Mouse (Mus musculus): ENCODE measurements around the gene Atp5g2. TPM values are rescaled to one million over a fixed set of nuclear protein-coding genes. Genes with fewer than 3 reads are reported as not detected.
A peak's percentile ranks its signal among the peaks of the same experiment; 100 is the strongest.

Atp5g2 gene
- polyA plus RNA-seq, 1 experiment, result 434 TPM

GRCm38 (mm10) chr15:102624970-102625686, 47.0 kb downstream of the Atp5g2 start, which contains the start of the genes Gm28047 and Atf7:
TSS of gene Gm28047 (minus strand) at chr15:102625067.
TSS of gene Atf7 (minus strand) at chr15:102625464.
- WGBS, result under 1% methylated on average over 51 of the region's 51 CpGs
- Histone ChIP-seq H3K4me3 (ENCODE audit: control insufficient read depth, insufficient read depth, low read length) (peak within 1 kb of the TSS; percentile 73), H3K36me3 (ENCODE audit: control insufficient read depth, insufficient read depth, low read length) (no peaks in the 10 kb centered on the region), H3K4me1 (replicated peaks; ENCODE audit: control insufficient read depth, insufficient read depth, low read length) (peaks cover 9% of the 10 kb centered on the region), H3K27ac (ENCODE audit: control insufficient read depth, insufficient read depth, low read length) (peak within 1 kb of the TSS; percentile 39; the same call in 1 of the 2 replicates), H3K27me3 (ENCODE audit: control insufficient read depth, insufficient read depth, low read length) (no peaks in the 10 kb centered on the region)
- TF ChIP-seq POLR2A (IDR thresholded peaks at IDR 0.05; ENCODE audit: control insufficient read depth, extremely low read depth, insufficient read depth, low read length, poor library complexity) (peak; percentile 50), CTCF (IDR thresholded peaks at IDR 0.05; ENCODE audit: borderline replicate concordance, control insufficient read depth, extremely low read depth, insufficient read depth, low read length, poor library complexity) (0 out of 2 replicates have a peak, but pooled peaks have one; percentile 35)
- DNase-seq, result peak; percentile 100

GRCm38 (mm10) chr15:102624291-102624969, 47.7 kb downstream of the Atp5g2 start:
- Histone ChIP-seq H3K27ac (ENCODE audit: control insufficient read depth, insufficient read depth, low read length) (no peak overlapping the region), H3K36me3 (ENCODE audit: control insufficient read depth, insufficient read depth, low read length) (no peaks in the 10 kb centered on the region), H3K4me3 (ENCODE audit: control insufficient read depth, insufficient read depth, low read length) (peak overlapping the region; percentile 73), H3K27me3 (ENCODE audit: control insufficient read depth, insufficient read depth, low read length) (no peaks in the 10 kb centered on the region), H3K4me1 (replicated peaks; ENCODE audit: control insufficient read depth, insufficient read depth, low read length) (peaks cover 9% of the 10 kb centered on the region)
- DNase-seq, result no peak
- 3% methylated on average over 17 of the region's 17 CpGs for WGBS
- TF ChIP-seq CTCF (IDR thresholded peaks at IDR 0.05; ENCODE audit: borderline replicate concordance, control insufficient read depth, extremely low read depth, insufficient read depth, low read length, poor library complexity) (no peak), POLR2A (IDR thresholded peaks at IDR 0.05; ENCODE audit: control insufficient read depth, extremely low read depth, insufficient read depth, low read length, poor library complexity) (no peak)

DNA sequence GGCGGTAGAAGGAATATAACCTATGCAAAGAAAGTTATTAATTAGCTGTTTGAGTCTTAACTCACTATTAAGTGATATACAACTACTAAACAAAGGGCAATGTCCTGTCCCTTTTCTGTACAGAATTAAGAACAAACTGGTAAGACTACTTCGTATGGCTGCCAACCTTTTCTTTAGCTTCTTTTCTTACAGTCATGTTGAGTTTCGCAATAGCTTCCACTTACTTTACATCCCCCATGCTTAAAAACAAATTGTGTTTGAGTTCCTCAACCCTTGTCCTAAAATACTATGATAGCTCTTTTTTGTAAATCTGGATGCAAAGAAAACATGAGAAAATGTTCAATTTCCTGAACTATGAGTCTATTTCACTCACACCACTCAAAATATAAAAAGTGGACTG, 49.0 kb downstream of the Atp5g2 start:
- TF ChIP-seq POLR2A (IDR thresholded peaks at IDR 0.05; ENCODE audit: control insufficient read depth, extremely low read depth, insufficient read depth, low read length, poor library complexity), result no peak
- no peak for TF ChIP-seq CTCF (IDR thresholded peaks at IDR 0.05; ENCODE audit: borderline replicate concordance, control insufficient read depth, extremely low read depth, insufficient read depth, low read length, poor library complexity)
- DNase-seq, result no peak
- Histone ChIP-seq H3K36me3 (ENCODE audit: control insufficient read depth, insufficient read depth, low read length) (no peaks in the 10 kb centered on the region), H3K27me3 (ENCODE audit: control insufficient read depth, insufficient read depth, low read length) (no peaks in the 10 kb centered on the region), H3K27ac (ENCODE audit: control insufficient read depth, insufficient read depth, low read length) (no peak overlapping the region), H3K4me3 (ENCODE audit: control insufficient read depth, insufficient read depth, low read length) (no peak overlapping the region), H3K4me1 (replicated peaks; ENCODE audit: control insufficient read depth, insufficient read depth, low read length) (peaks cover 9% of the 10 kb centered on the region)
- WGBS, result 84% methylated on average over 3 of the region's 3 CpGs

GRCm38 (mm10) chr15:102622536-102622935, 49.6 kb downstream of the Atp5g2 start:
- Histone ChIP-seq H3K27me3 (ENCODE audit: control insufficient read depth, insufficient read depth, low read length) (no peaks in the 10 kb centered on the region), H3K27ac (ENCODE audit: control insufficient read depth, insufficient read depth, low read length) (no peak overlapping the region), H3K4me3 (ENCODE audit: control insufficient read depth, insufficient read depth, low read length) (no peak overlapping the region), H3K4me1 (replicated peaks; ENCODE audit: control insufficient read depth, insufficient read depth, low read length) (peaks cover 9% of the 10 kb centered on the region), H3K36me3 (ENCODE audit: control insufficient read depth, insufficient read depth, low read length) (no peaks in the 10 kb centered on the region)
- TF ChIP-seq CTCF (IDR thresholded peaks at IDR 0.05; ENCODE audit: borderline replicate concordance, control insufficient read depth, extremely low read depth, insufficient read depth, low read length, poor library complexity) (no peak), POLR2A (IDR thresholded peaks at IDR 0.05; ENCODE audit: control insufficient read depth, extremely low read depth, insufficient read depth, low read length, poor library complexity) (no peak)
- no peak for DNase-seq

DNA sequence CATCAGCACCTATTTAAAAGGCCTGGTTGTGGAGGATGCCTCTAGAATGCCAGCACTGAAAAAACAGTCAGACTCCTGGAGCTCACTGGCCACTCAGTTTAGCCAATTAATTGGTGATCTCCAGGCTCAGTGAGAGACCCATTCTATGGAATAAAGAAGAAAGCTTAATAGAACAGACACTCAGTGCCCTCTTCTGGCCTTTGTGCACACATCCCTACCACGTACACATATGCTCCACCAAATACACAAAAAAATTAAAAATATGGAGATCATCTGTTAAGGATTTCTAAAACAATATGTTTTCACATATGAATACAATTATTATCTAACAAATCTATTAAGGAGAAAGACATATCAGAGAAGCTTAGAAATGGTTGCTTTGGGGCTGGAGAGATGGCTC, 51.4 kb downstream of the Atp5g2 start:
- Histone ChIP-seq H3K4me3 (ENCODE audit: control insufficient read depth, insufficient read depth, low read length) (no peak overlapping the region), H3K36me3 (ENCODE audit: control insufficient read depth, insufficient read depth, low read length) (no peaks in the 10 kb centered on the region), H3K4me1 (replicated peaks; ENCODE audit: control insufficient read depth, insufficient read depth, low read length) (peaks cover 6% of the 10 kb centered on the region), H3K27ac (ENCODE audit: control insufficient read depth, insufficient read depth, low read length) (no peak overlapping the region), H3K27me3 (ENCODE audit: control insufficient read depth, insufficient read depth, low read length) (no peaks in the 10 kb centered on the region)
- TF ChIP-seq CTCF (IDR thresholded peaks at IDR 0.05; ENCODE audit: borderline replicate concordance, control insufficient read depth, extremely low read depth, insufficient read depth, low read length, poor library complexity), result no peak
- no peak for TF ChIP-seq POLR2A (IDR thresholded peaks at IDR 0.05; ENCODE audit: control insufficient read depth, extremely low read depth, insufficient read depth, low read length, poor library complexity)
- no peak for DNase-seq
- 83% methylated on average over 1 of the region's 1 CpGs for WGBS

DNA sequence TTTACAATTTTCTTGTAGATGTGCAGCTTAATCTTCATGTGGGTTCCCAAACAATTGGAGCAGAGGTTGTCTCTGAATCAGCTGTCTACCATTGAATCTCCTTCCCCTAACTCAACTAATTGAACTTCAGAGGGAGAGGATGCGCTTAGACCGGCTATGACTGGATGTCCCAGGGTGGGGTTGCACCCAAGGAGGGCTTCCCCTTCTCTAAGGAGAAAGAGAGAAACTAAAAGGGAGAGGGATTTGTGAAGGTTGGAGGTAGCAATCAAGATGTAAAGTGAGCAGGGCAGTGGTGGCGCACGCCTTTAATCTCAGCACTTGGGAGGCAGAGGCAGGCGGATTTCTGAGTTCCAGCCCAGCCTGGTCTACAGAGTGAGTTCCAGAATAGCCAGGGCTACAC, 52.7 kb downstream of the Atp5g2 start:
- Histone ChIP-seq H3K27ac (ENCODE audit: control insufficient read depth, insufficient read depth, low read length) (no peak overlapping the region), H3K36me3 (ENCODE audit: control insufficient read depth, insufficient read depth, low read length) (no peaks in the 10 kb centered on the region), H3K4me3 (ENCODE audit: control insufficient read depth, insufficient read depth, low read length) (no peak overlapping the region), H3K4me1 (replicated peaks; ENCODE audit: control insufficient read depth, insufficient read depth, low read length) (peaks cover 4% of the 10 kb centered on the region), H3K27me3 (ENCODE audit: control insufficient read depth, insufficient read depth, low read length) (no peaks in the 10 kb centered on the region)
- WGBS, result 97% methylated on average over 5 of the region's 5 CpGs
- TF ChIP-seq POLR2A (IDR thresholded peaks at IDR 0.05; ENCODE audit: control insufficient read depth, extremely low read depth, insufficient read depth, low read length, poor library complexity) (no peak), CTCF (IDR thresholded peaks at IDR 0.05; ENCODE audit: borderline replicate concordance, control insufficient read depth, extremely low read depth, insufficient read depth, low read length, poor library complexity) (no peak)
- no peak for DNase-seq
